Mouse (Mus musculus) spleen, adult 2 months (tissue): ENCODE results near the gene Dhrs4.

Experiments used
- CTCF ChIP-seq: fragments of 200-500 bp; IDR thresholded peaks from 2 replicates; pipeline ENCODE4 v1.5.1; 2011; ENCODE audit warnings: mild to moderate bottlenecking, inconsistent platforms; ENCODE audit not compliant: insufficient read depth, insufficient read length, insufficient replicate concordance; ENCODE audit errors: extremely low read depth
- POLR2A ChIP-seq: fragments of 200-500 bp; IDR thresholded peaks from 2 replicates; pipeline ENCODE4 v1.6.1; 2011; ENCODE audit warnings: low read depth, low read length, inconsistent platforms

GRCm38 (mm10) chr14:55520451-55521361 is 42.1 kb downstream of the Dhrs4 start:
- TF ChIP-seq CTCF = no peak
- TF ChIP-seq POLR2A = no peak
